Mouse (Mus musculus): ENCODE measurements around the gene Pdcd6ip. TPM values are rescaled to one million over a fixed set of nuclear protein-coding genes. Genes with fewer than 3 reads are reported as not detected.
"Not testable (repeated sequence)": the region's sequence is repeated elsewhere in the genome, so short reads cannot be mapped to it uniquely, and the experiment has no call there.

Gene Pdcd6ip
- total and polyA plus RNA-seq, 2 experiments: 33.9 to 56.6 TPM

GRCm38 (mm10) chr9:113726991-113727680, 19.1 kb upstream of the Pdcd6ip start:
- Histone ChIP-seq H3K9ac (ENCODE audit: low read depth, low read length) (no peak overlapping the region), H3K27ac (replicated peaks; ENCODE audit: insufficient read depth, low read depth, low read length) (no peak overlapping the region), H3K27me3 (ENCODE audit: control insufficient read depth, insufficient read depth, low read length) (no peaks in the 10 kb centered on the region), H3K36me3 (ENCODE audit: control insufficient read depth, insufficient read depth, low read length) (no peaks in the 10 kb centered on the region), H3K4me1 (ENCODE audit: control insufficient read depth, insufficient read depth, low read length) (no peaks in the 10 kb centered on the region), H3K4me3 (ENCODE audit: insufficient read depth, low read depth, low read length) (no peak overlapping the region), H3K79me2 (ENCODE audit: control insufficient read depth, insufficient read depth, low read length) (no peaks in the 10 kb centered on the region)
- TF ChIP-seq POLR2A (IDR thresholded peaks at IDR 0.05; ENCODE audit: extremely low read depth, insufficient read depth, low read length) (no peak), CTCF (IDR thresholded peaks at IDR 0.05; ENCODE audit: low read depth, low read length) (no peak)
- DNase-seq (ENCODE audit: extremely low read depth, low read depth, low spot score): no peak
- WGBS: 90% methylated on average over 18 of the region's 18 CpGs

- H3K9ac ChIP-seq (ENCODE audit: low read depth, low read length): no peak overlapping the region
- no peak for DNase-seq (ENCODE audit: extremely low read depth, low read depth, low spot score)
- no peaks in the 10 kb centered on the region for H3K4me1 ChIP-seq (ENCODE audit: control insufficient read depth, insufficient read depth, low read length)
- H3K27me3 ChIP-seq (ENCODE audit: control insufficient read depth, insufficient read depth, low read length): no peaks in the 10 kb centered on the region
- no peaks in the 10 kb centered on the region for H3K36me3 ChIP-seq (ENCODE audit: control insufficient read depth, insufficient read depth, low read length)
- TF ChIP-seq CTCF (IDR thresholded peaks at IDR 0.05; ENCODE audit: low read depth, low read length): no peak
- no peak for TF ChIP-seq POLR2A (IDR thresholded peaks at IDR 0.05; ENCODE audit: extremely low read depth, insufficient read depth, low read length)
- 73% methylated on average over 3 of the region's 3 CpGs for WGBS
- no peak overlapping the region for H3K4me3 ChIP-seq (ENCODE audit: insufficient read depth, low read depth, low read length)
- H3K27ac ChIP-seq (replicated peaks; ENCODE audit: insufficient read depth, low read depth, low read length): no peak overlapping the region
- no peaks in the 10 kb centered on the region for H3K79me2 ChIP-seq (ENCODE audit: control insufficient read depth, insufficient read depth, low read length)
Measured at GRCm38 (mm10) chr9:113726131-113726530, 18.1 kb upstream of the Pdcd6ip start.

GRCm38 (mm10) chr9:113725609-113726008, 17.6 kb upstream of the Pdcd6ip start:
- H3K9ac ChIP-seq (ENCODE audit: low read depth, low read length); H3K27ac ChIP-seq (replicated peaks; ENCODE audit: insufficient read depth, low read depth, low read length); DNase-seq (ENCODE audit: extremely low read depth, low read depth, low spot score); H3K27me3 ChIP-seq (ENCODE audit: control insufficient read depth, insufficient read depth, low read length); H3K4me1 ChIP-seq (ENCODE audit: control insufficient read depth, insufficient read depth, low read length); H3K36me3 ChIP-seq (ENCODE audit: control insufficient read depth, insufficient read depth, low read length); H3K79me2 ChIP-seq (ENCODE audit: control insufficient read depth, insufficient read depth, low read length); H3K4me3 ChIP-seq (ENCODE audit: insufficient read depth, low read depth, low read length): not testable (repeated sequence)
- WGBS: 85% methylated on average over 5 of the region's 5 CpGs

GRCm38 (mm10) chr9:113724646-113725045, 16.6 kb upstream of the Pdcd6ip start:
- TF ChIP-seq CTCF (IDR thresholded peaks at IDR 0.05; ENCODE audit: low read depth, low read length) (no peak), POLR2A (IDR thresholded peaks at IDR 0.05; ENCODE audit: extremely low read depth, insufficient read depth, low read length) (no peak)
- no peaks in the 10 kb centered on the region for H3K79me2 ChIP-seq (ENCODE audit: control insufficient read depth, insufficient read depth, low read length)
- WGBS: 68% methylated on average over 15 of the region's 15 CpGs
- H3K36me3 ChIP-seq (ENCODE audit: control insufficient read depth, insufficient read depth, low read length): no peaks in the 10 kb centered on the region
- H3K27me3 ChIP-seq (ENCODE audit: control insufficient read depth, insufficient read depth, low read length): no peaks in the 10 kb centered on the region
- no peak overlapping the region for H3K4me3 ChIP-seq (ENCODE audit: insufficient read depth, low read depth, low read length)
- H3K4me1 ChIP-seq (ENCODE audit: control insufficient read depth, insufficient read depth, low read length): no peaks in the 10 kb centered on the region
- no peak for DNase-seq (ENCODE audit: extremely low read depth, low read depth, low spot score)
- no peak overlapping the region for H3K27ac ChIP-seq (replicated peaks; ENCODE audit: insufficient read depth, low read depth, low read length)
- no peak overlapping the region for H3K9ac ChIP-seq (ENCODE audit: low read depth, low read length)

- Histone ChIP-seq H3K27ac (replicated peaks; ENCODE audit: insufficient read depth, low read depth, low read length) (no peak overlapping the region), H3K9ac (ENCODE audit: low read depth, low read length) (no peak overlapping the region), H3K4me3 (ENCODE audit: insufficient read depth, low read depth, low read length) (no peak overlapping the region), H3K27me3 (ENCODE audit: control insufficient read depth, insufficient read depth, low read length) (no peaks in the 10 kb centered on the region), H3K79me2 (ENCODE audit: control insufficient read depth, insufficient read depth, low read length) (no peaks in the 10 kb centered on the region), H3K36me3 (ENCODE audit: control insufficient read depth, insufficient read depth, low read length) (no peaks in the 10 kb centered on the region), H3K4me1 (ENCODE audit: control insufficient read depth, insufficient read depth, low read length) (no peaks in the 10 kb centered on the region)
- DNase-seq (ENCODE audit: extremely low read depth, low read depth, low spot score): no peak
- 60% methylated on average over 5 of the region's 5 CpGs for WGBS
- TF ChIP-seq CTCF (IDR thresholded peaks at IDR 0.05; ENCODE audit: low read depth, low read length): peak; percentile 40; the same call in 1 of the 2 replicates
- TF ChIP-seq POLR2A (IDR thresholded peaks at IDR 0.05; ENCODE audit: extremely low read depth, insufficient read depth, low read length): no peak
Measured at GRCm38 (mm10) chr9:113719063-113719462, 11.0 kb upstream of the Pdcd6ip start.

- Histone ChIP-seq H3K9ac (ENCODE audit: low read depth, low read length) (no peak overlapping the region), H3K27ac (replicated peaks; ENCODE audit: insufficient read depth, low read depth, low read length) (no peak overlapping the region), H3K36me3 (ENCODE audit: control insufficient read depth, insufficient read depth, low read length) (no peaks in the 10 kb centered on the region), H3K4me3 (ENCODE audit: insufficient read depth, low read depth, low read length) (no peak overlapping the region), H3K79me2 (ENCODE audit: control insufficient read depth, insufficient read depth, low read length) (peaks cover 16% of the 10 kb centered on the region; the same call in 1 of the 2 replicates), H3K27me3 (ENCODE audit: control insufficient read depth, insufficient read depth, low read length) (no peaks in the 10 kb centered on the region), H3K4me1 (ENCODE audit: control insufficient read depth, insufficient read depth, low read length) (peaks cover 10% of the 10 kb centered on the region)
- DNase-seq (ENCODE audit: extremely low read depth, low read depth, low spot score): no peak
- no peak for TF ChIP-seq CTCF (IDR thresholded peaks at IDR 0.05; ENCODE audit: low read depth, low read length)
- no peak for TF ChIP-seq POLR2A (IDR thresholded peaks at IDR 0.05; ENCODE audit: extremely low read depth, insufficient read depth, low read length)
- WGBS: 84% methylated on average over 12 of the region's 12 CpGs
Measured at GRCm38 (mm10) chr9:113710871-113711270, 2.8 kb upstream of the Pdcd6ip start.

Measured in liver, adult 2 months (tissue).